Mouse (Mus musculus) megakaryocyte, embryonic 14.5 days (primary cell): ENCODE results near the gene Atg16l2.

Source experiments
- FLI1 ChIP-seq: IDR thresholded peaks from 2 replicates; pipeline ENCODE4 v1.6.1; 2012; ENCODE audit warnings: low read length, inconsistent platforms, mixed read lengths
- GATA1 ChIP-seq: IDR thresholded peaks from 3 replicates; pipeline ENCODE4 v1.6.1; 2012; ENCODE audit warnings: mixed read lengths, low read length, inconsistent platforms, borderline replicate concordance

DNA sequence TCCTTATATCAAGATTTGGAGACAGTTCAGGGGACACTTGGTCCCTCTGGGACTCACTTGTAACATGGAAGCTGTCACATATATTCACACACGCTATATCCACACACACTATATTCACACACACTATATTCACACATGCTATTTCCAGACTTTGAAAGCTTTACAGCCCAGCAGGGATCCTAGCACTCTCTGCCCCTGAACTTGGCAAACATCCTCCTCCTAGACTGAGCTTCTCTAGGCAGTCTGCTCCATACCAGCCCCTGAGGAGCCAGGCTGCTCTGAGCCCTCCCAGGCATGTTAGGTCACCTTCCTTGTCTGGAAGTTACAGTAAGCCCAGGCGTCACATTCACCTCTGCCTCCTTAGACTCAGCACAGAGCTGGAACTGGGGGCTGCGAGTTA lies 34.6 kb upstream of the Atg16l2 start:
- TF ChIP-seq GATA1 (no peak), FLI1 (no peak)
